Mouse (Mus musculus) telencephalon, adult 2 months (tissue): Measurements from ENCODE around the gene Mgme1.

ENCODE experiments used
- DNase-seq: peaks from one replicate; pipeline ENCODE4 v3.0.0-alpha.2; 2011; ENCODE audit warnings: low read depth, low spot score

Mgme1 gene

GRCm38 (mm10) chr2:144270507-144271420 lies at the start of gene Mgme1, which contains the start of gene Snx5:
Gene Mgme1, plus strand, starts transcription at chr2:144270663.
Gene Snx5, minus strand, starts transcription at chr2:144270906.
- DNase-seq: peak; percentile 93

- no peak for DNase-seq
Measured at GRCm38 (mm10) chr2:144224351-144224750, 46.1 kb upstream of the Mgme1 start.

- no peak for DNase-seq
Measured at GRCm38 (mm10) chr2:144226906-144227586, 43.4 kb upstream of the Mgme1 start.

- DNase-seq: no peak
Measured at GRCm38 (mm10) chr2:144228521-144229346, 41.7 kb upstream of the Mgme1 start.

- DNase-seq: no peak
Measured at GRCm38 (mm10) chr2:144229647-144230046, 40.8 kb upstream of the Mgme1 start.

- no peak for DNase-seq
Measured at GRCm38 (mm10) chr2:144230498-144230897, 40.0 kb upstream of the Mgme1 start.

GRCm38 (mm10) chr2:144231115-144231514 lies 39.3 kb upstream of the Mgme1 start:
- DNase-seq: no peak

GRCm38 (mm10) chr2:144233534-144233933 lies 36.9 kb upstream of the Mgme1 start:
- no peak for DNase-seq

GRCm38 (mm10) chr2:144235776-144236175 lies 34.7 kb upstream of the Mgme1 start:
- DNase-seq: no peak

- DNase-seq: no peak
Measured at GRCm38 (mm10) chr2:144236791-144237584, 33.5 kb upstream of the Mgme1 start.

- DNase-seq: no peak
Measured at GRCm38 (mm10) chr2:144238341-144238740, 32.1 kb upstream of the Mgme1 start.

GRCm38 (mm10) chr2:144239318-144239717 lies 31.1 kb upstream of the Mgme1 start:
- DNase-seq: no peak

GRCm38 (mm10) chr2:144240095-144240899 lies 30.2 kb upstream of the Mgme1 start:
- no peak for DNase-seq

- DNase-seq: no peak
Measured at GRCm38 (mm10) chr2:144245464-144245863, 25.0 kb upstream of the Mgme1 start.

- no peak for DNase-seq
Measured at GRCm38 (mm10) chr2:144246270-144246669, 24.2 kb upstream of the Mgme1 start.

GRCm38 (mm10) chr2:144247337-144247978 lies 23.0 kb upstream of the Mgme1 start:
- DNase-seq: peak; percentile 44

- no peak for DNase-seq
Measured at GRCm38 (mm10) chr2:144248613-144249376, 21.7 kb upstream of the Mgme1 start.

GRCm38 (mm10) chr2:144250111-144250510 lies 20.4 kb upstream of the Mgme1 start:
- DNase-seq: no peak

- no peak for DNase-seq
Measured at GRCm38 (mm10) chr2:144262837-144263236, 7.6 kb upstream of the Mgme1 start.
